Mouse (Mus musculus): ENCODE results near the gene Hey2. TPM values are rescaled to one million over a fixed set of nuclear protein-coding genes. Genes with fewer than 3 reads are reported as not detected.

The Hey2 gene
- polyA plus RNA-seq, 1 experiment from 2014 or later: 1.9 TPM

- no peak for TF ChIP-seq CTCF (IDR thresholded peaks at IDR 0.05; ENCODE audit: low read depth)
- whole genome bisulfite sequencing: 79% methylated on average over 5 of the region's 5 CpGs
- 0 out of 2 replicates have a peak, but pooled peaks cover 5% of the 10 kb centered on the region for H3K36me3 ChIP-seq (ENCODE audit: control insufficient read depth, insufficient read depth)
- no peaks in the 10 kb centered on the region for H3K9me3 ChIP-seq (ENCODE audit: control insufficient read depth)
- H3K4me2 ChIP-seq (replicated peaks; ENCODE audit: low read depth): no peak overlapping the region
- no peak for ATAC-seq
- H3K27ac ChIP-seq (ENCODE audit: low read depth, low read length): no peak overlapping the region
- H3K27me3 ChIP-seq (replicated peaks; ENCODE audit: control insufficient read depth, insufficient read depth, low read length): no peaks in the 10 kb centered on the region
- no peaks in the 10 kb centered on the region for H3K4me1 ChIP-seq (replicated peaks; ENCODE audit: control insufficient read depth, insufficient read depth, low read length)
- no peak overlapping the region for H3K4me3 ChIP-seq (ENCODE audit: low read depth, low read length)
- H3K9ac ChIP-seq (ENCODE audit: low read depth, low read length): no peak overlapping the region
These were observed 45.9 kb downstream of the Hey2 start for GRCm38 (mm10) chr10:30796469-30797261.

GRCm38 (mm10) chr10:30791016-30791415 is 51.6 kb downstream of the Hey2 start:
- Histone ChIP-seq H3K27ac (ENCODE audit: low read depth, low read length) (no peak overlapping the region), H3K9ac (ENCODE audit: low read depth, low read length) (no peak overlapping the region), H3K27me3 (replicated peaks; ENCODE audit: control insufficient read depth, insufficient read depth, low read length) (no peaks in the 10 kb centered on the region), H3K4me1 (replicated peaks; ENCODE audit: control insufficient read depth, insufficient read depth, low read length) (no peaks in the 10 kb centered on the region), H3K4me2 (replicated peaks; ENCODE audit: low read depth) (no peak overlapping the region), H3K9me3 (ENCODE audit: control insufficient read depth) (no peaks in the 10 kb centered on the region), H3K4me3 (ENCODE audit: low read depth, low read length) (no peak overlapping the region), H3K36me3 (ENCODE audit: control insufficient read depth, insufficient read depth) (0 out of 2 replicates have a peak, but pooled peaks cover 5% of the 10 kb centered on the region)
- TF ChIP-seq CTCF (IDR thresholded peaks at IDR 0.05; ENCODE audit: low read depth): no peak
- no peak for ATAC-seq
- 83% methylated on average over 3 of the region's 3 CpGs for WGBS

GRCm38 (mm10) chr10:30789521-30789920 is 53.1 kb downstream of the Hey2 start:
- 0 out of 2 replicates have a peak, but pooled peaks cover 4% of the 10 kb centered on the region for H3K36me3 ChIP-seq (ENCODE audit: control insufficient read depth, insufficient read depth)
- H3K4me1 ChIP-seq (replicated peaks; ENCODE audit: control insufficient read depth, insufficient read depth, low read length): no peaks in the 10 kb centered on the region
- H3K4me2 ChIP-seq (replicated peaks; ENCODE audit: low read depth): no peak overlapping the region
- H3K4me3 ChIP-seq (ENCODE audit: low read depth, low read length): no peak overlapping the region
- 92% methylated on average over 5 of the region's 5 CpGs for WGBS
- no peaks in the 10 kb centered on the region for H3K9me3 ChIP-seq (ENCODE audit: control insufficient read depth)
- no peak overlapping the region for H3K9ac ChIP-seq (ENCODE audit: low read depth, low read length)
- no peaks in the 10 kb centered on the region for H3K27me3 ChIP-seq (replicated peaks; ENCODE audit: control insufficient read depth, insufficient read depth, low read length)
- no peak overlapping the region for H3K27ac ChIP-seq (ENCODE audit: low read depth, low read length)
- no peak for TF ChIP-seq CTCF (IDR thresholded peaks at IDR 0.05; ENCODE audit: low read depth)
- ATAC-seq: no peak

GRCm38 (mm10) chr10:30788340-30788721 is 54.3 kb downstream of the Hey2 start:
- Histone ChIP-seq H3K4me2 (replicated peaks; ENCODE audit: low read depth) (no peak overlapping the region), H3K4me1 (replicated peaks; ENCODE audit: control insufficient read depth, insufficient read depth, low read length) (no peaks in the 10 kb centered on the region), H3K9me3 (ENCODE audit: control insufficient read depth) (no peaks in the 10 kb centered on the region), H3K9ac (ENCODE audit: low read depth, low read length) (no peak overlapping the region), H3K27me3 (replicated peaks; ENCODE audit: control insufficient read depth, insufficient read depth, low read length) (no peaks in the 10 kb centered on the region), H3K27ac (ENCODE audit: low read depth, low read length) (no peak overlapping the region), H3K36me3 (ENCODE audit: control insufficient read depth, insufficient read depth) (no peaks in the 10 kb centered on the region), H3K4me3 (ENCODE audit: low read depth, low read length) (no peak overlapping the region)
- TF ChIP-seq CTCF (IDR thresholded peaks at IDR 0.05; ENCODE audit: low read depth): no peak
- ATAC-seq: no peak
- WGBS: 89% methylated on average over 1 of the region's 1 CpGs

GRCm38 (mm10) chr10:30787684-30788339 is 54.8 kb downstream of the Hey2 start:
- H3K9ac ChIP-seq (ENCODE audit: low read depth, low read length): no peak overlapping the region
- H3K9me3 ChIP-seq (ENCODE audit: control insufficient read depth): no peaks in the 10 kb centered on the region
- no peaks in the 10 kb centered on the region for H3K4me1 ChIP-seq (replicated peaks; ENCODE audit: control insufficient read depth, insufficient read depth, low read length)
- TF ChIP-seq CTCF (IDR thresholded peaks at IDR 0.05; ENCODE audit: low read depth): no peak
- H3K4me3 ChIP-seq (ENCODE audit: low read depth, low read length): no peak overlapping the region
- H3K27me3 ChIP-seq (replicated peaks; ENCODE audit: control insufficient read depth, insufficient read depth, low read length): no peaks in the 10 kb centered on the region
- no peak overlapping the region for H3K27ac ChIP-seq (ENCODE audit: low read depth, low read length)
- no peak overlapping the region for H3K4me2 ChIP-seq (replicated peaks; ENCODE audit: low read depth)
- no peak for ATAC-seq
- WGBS: 58% methylated on average over 3 of the region's 3 CpGs
- no peaks in the 10 kb centered on the region for H3K36me3 ChIP-seq (ENCODE audit: control insufficient read depth, insufficient read depth)

GRCm38 (mm10) chr10:30786103-30786754 is 56.4 kb downstream of the Hey2 start:
- Histone ChIP-seq H3K9ac (ENCODE audit: low read depth, low read length) (no peak overlapping the region), H3K4me3 (ENCODE audit: low read depth, low read length) (no peak overlapping the region), H3K36me3 (ENCODE audit: control insufficient read depth, insufficient read depth) (no peaks in the 10 kb centered on the region), H3K27ac (ENCODE audit: low read depth, low read length) (no peak overlapping the region), H3K4me2 (replicated peaks; ENCODE audit: low read depth) (no peak overlapping the region), H3K27me3 (replicated peaks; ENCODE audit: control insufficient read depth, insufficient read depth, low read length) (no peaks in the 10 kb centered on the region), H3K9me3 (ENCODE audit: control insufficient read depth) (no peaks in the 10 kb centered on the region), H3K4me1 (replicated peaks; ENCODE audit: control insufficient read depth, insufficient read depth, low read length) (no peaks in the 10 kb centered on the region)
- TF ChIP-seq CTCF (IDR thresholded peaks at IDR 0.05; ENCODE audit: low read depth): no peak
- 78% methylated on average over 5 of the region's 5 CpGs for WGBS
- ATAC-seq: no peak

Other genes with a start within 250 kb of the Hey2 start
- gene Trmt11, start 242.1 kb downstream of the Hey2 start, polyA plus RNA-seq (2015; fragmentation: Nextera tagmentation; extraction: Ambion mirVana): 12.4 and 12.8 TPM in 2 replicates
- 124 and 127 TPM in 2 replicates for gene Hint3, start 213.2 kb downstream of the Hey2 start, polyA plus RNA-seq (2015; fragmentation: Nextera tagmentation; extraction: Ambion mirVana)
- 10.4 and 13.1 TPM in 2 replicates for gene Ncoa7, start 39.5 kb downstream of the Hey2 start, polyA plus RNA-seq (2015; fragmentation: Nextera tagmentation; extraction: Ambion mirVana)